Mouse (Mus musculus) layer of hippocampus, postnatal 10 days (tissue): Measurements from ENCODE around the gene Sync. TPM values are rescaled to one million over a fixed set of nuclear protein-coding genes. Genes with fewer than 3 reads are reported as not detected.

ENCODE experiments used
- DNase-seq, 2 experiments: peaks; one replicate each; pipeline ENCODE4 v3.0.0; 2021; ENCODE audit warnings: low spot score in 2 of 2
- total RNA-seq, 2 experiments: library from RNA; stranded (reverse); gene quantifications; 2 replicates each; pipeline ENCODE4 v1.2.3; 2021

Sync gene
- total RNA-seq, 2 experiments from 2014 or later: 1.6 to 1.7 TPM

GRCm38 (mm10) chr4:129303401-129303800 is 16.0 kb downstream of the Sync start:
- DNase-seq: no peak

DNA sequence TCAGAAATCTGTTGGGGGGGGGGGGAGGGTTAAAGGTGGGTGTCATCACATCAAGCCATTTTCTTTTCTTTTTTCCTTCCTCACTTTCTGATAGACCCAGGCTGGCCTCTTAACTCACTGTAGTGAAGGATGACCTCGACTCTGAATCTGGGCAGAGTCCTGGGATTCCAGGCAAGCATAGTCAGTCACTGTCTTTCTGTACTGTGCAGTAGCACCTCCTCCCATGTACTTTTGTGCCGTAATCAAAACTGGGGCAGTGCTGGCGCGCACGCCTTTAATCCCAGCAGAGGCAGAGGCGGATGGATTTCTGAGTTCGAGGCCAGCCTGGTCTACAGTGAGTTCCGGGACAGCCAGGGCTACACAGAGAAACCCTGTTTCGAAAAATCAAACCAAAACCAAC is 16.4 kb downstream of the Sync start:
- no peak for DNase-seq

DNA sequence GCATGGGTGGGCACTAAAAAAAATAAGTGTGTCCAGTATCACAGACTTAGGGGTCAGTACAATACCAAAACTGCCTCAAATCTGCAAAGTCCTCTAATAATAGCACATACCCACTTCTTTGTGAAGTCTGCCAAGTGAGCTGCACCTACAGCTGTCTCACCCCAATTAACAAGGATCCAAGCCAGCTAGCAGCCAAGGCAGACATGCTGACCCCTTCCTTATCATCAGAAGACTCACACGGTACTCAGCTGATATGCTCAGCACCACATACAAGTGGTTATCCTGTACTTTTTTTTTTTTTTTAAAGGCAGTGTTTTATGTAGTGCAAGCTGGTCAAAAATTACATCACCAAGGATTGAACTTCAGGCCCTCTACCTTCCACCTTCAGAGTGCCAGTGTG is 16.9 kb downstream of the Sync start:
- DNase-seq: no peak

GRCm38 (mm10) chr4:129307936-129308335 is 20.5 kb downstream of the Sync start:
- DNase-seq: no peak

DNA sequence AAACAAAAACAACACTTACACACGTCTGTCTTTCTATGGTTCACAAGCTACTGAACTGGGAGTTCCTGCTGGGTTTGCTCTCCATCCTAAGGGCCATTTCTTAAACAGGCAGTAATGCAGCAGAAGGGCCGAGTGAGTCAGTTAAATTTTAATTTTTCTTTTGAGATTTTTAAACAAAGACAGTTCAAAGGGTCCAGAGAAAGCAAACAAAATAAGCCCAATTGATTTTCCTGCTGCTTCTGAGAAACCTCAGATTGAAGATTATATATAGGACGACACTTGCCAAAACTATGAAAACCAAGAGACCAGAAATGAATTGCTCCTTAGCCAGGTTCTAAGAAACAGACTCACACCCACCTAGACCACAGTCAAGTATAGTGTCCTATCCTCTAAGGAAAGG is 26.5 kb downstream of the Sync start:
- DNase-seq: no peak

- no peak for DNase-seq
Measured at GRCm38 (mm10) chr4:129320876-129321275, 33.5 kb downstream of the Sync start.

GRCm38 (mm10) chr4:129322042-129322441 is 34.6 kb downstream of the Sync start:
- no peak for DNase-seq

DNA sequence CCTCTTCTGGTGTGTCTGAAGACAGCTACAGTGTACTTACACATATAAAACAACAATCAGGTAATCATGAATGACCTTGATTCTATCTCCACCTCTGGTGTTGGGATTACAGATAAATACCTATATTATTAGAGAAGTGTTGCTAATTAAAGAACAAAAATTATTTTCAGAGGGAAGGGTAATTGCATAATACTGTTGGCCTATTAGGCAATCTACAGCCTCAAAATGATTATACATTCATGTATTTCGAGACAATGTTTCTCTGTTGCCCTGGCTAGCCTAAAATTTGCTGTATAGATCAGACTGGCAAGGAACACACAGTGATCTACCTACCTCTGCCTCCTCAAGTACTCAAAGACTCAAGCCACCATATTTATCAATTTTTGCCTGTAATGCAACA is 36.1 kb downstream of the Sync start:
- DNase-seq: no peak

DNA sequence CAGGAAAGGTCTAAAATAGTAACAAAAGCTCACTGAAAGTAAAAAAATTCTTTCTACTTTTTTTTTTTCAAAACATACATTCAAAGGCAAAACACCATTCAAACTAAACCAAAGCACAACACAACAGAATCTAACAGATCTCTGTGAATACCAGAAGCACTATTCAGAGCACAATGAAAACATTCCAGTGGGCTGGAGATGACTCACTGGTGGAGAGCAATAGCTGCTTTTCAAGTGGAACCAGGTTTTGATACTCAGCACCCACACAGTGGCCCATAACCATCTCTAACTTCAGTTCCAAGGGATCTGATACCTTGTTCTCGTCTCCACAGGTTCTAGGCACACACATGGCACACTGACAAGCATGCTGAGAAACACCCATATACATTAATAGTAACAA is 37.3 kb downstream of the Sync start:
- DNase-seq: no peak

GRCm38 (mm10) chr4:129326191-129326590 is 38.8 kb downstream of the Sync start:
- no peak for DNase-seq

GRCm38 (mm10) chr4:129332846-129333245 is 45.4 kb downstream of the Sync start:
- no peak for DNase-seq

- DNase-seq: no peak
Measured at GRCm38 (mm10) chr4:129334677-129335215, 47.3 kb downstream of the Sync start.

DNA sequence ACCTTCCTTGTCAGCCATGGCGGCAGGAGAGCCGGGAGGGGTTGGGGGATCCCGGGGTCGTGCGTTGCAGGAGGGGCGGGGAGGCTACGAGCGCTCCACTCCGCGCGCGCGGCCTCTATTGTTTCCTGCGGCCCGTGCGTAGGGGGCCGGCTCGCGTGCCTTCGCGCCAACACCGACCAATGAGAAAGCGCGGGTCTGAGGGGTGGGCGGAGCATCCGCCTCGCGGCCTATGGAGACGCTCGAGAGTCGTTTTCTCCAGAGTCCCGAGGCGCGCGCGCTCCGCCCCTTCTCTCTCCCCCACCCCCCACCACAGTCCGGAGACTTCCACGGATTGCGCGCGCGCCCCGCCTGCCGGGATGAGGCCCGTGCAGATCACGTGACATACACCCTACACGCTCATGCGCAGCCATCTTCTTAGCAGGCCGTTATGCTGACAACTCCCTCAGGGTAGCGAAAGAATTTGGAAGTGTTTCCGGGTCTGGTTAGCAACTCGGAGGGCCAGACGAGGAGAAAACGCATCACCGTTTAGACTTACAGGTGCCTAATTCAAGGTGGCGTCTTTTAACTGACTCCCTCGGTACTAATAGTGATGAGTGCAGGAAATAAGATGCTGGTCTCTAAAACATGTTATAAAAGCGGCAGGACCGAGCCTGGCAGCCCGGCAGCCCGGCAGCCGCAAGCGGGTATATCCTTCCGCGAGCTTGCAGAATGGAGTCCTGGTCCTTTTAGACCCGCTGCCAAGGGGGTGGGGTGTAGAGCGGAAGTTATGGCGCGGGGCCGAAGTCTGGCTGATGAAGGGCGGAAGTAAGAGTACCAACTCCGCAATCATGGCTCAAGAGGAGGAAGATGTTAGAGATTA is 48.0 kb downstream of the Sync start, which contains the start of the genes Rbbp4 and Zbtb8os:
Gene Rbbp4, minus strand, starts transcription at position 155 of the 859 bp plus-strand sequence.
Gene Zbtb8os, plus strand, starts transcription at position 480 of the 859 bp plus-strand sequence.
- peak; percentile 94 to 96 for DNase-seq

DNA sequence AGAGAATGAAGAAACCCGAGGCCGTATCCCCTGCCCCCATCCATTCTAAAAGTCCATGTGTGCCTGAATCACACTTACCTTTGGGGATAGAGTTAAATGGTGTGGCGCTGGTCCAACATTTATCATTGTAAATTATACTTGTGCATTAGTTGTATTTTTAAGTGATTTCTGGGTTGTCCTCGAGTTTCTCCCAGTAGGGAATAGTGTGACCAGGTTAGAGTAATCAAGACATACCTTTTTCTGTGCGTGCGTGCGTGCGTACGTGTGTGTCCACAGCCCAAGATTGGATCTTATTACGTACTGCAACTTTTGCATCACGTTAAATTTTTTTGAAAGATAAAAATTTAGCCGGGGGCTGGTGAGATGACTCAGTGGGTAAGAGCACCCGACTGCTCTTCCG is 48.9 kb downstream of the Sync start:
- DNase-seq: no peak

DNA sequence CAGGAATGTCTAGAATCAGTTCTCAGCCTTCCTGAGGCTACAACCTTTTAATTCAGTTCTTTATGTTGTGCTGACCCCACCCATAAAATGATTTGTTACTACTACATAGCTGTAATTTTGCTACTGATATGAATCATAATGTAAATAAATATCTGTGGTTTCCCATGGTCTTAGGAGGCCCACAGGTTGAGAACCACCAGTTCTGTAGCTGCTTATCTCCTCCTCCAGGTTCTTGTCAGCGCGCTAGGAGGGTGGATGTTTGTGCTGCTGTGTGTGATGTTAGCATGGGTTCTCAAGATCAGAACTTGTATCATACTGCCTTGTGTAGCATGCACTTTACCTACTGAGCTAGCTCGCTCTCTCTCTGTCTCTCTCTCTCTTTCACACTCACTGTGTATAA is 52.3 kb downstream of the Sync start:
- DNase-seq: no peak

DNA sequence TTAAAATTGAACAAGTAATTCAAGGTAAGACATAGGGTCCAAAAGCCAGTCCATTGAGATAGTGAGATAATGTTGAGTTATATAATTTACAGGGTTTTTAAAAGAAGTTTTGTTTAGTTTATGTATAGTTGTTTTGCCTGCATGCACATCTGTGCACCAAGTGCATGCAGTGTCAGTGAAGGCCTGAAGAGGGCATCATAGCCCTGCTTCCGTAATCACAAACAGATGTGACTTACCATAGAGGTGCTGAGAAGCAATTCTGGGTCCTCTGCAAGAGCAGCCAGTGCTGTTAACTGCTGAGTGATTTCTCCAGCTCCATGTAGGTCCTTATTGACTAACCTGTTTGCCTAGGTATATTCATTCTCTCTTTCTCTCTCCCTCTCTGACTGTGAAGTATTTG is 54.5 kb downstream of the Sync start:
- DNase-seq: no peak

- no peak for DNase-seq
Measured at GRCm38 (mm10) chr4:129342705-129343104, 55.3 kb downstream of the Sync start.

GRCm38 (mm10) chr4:129346481-129347154 is 59.2 kb downstream of the Sync start:
- peak; percentile 12 to 30 for DNase-seq

DNA sequence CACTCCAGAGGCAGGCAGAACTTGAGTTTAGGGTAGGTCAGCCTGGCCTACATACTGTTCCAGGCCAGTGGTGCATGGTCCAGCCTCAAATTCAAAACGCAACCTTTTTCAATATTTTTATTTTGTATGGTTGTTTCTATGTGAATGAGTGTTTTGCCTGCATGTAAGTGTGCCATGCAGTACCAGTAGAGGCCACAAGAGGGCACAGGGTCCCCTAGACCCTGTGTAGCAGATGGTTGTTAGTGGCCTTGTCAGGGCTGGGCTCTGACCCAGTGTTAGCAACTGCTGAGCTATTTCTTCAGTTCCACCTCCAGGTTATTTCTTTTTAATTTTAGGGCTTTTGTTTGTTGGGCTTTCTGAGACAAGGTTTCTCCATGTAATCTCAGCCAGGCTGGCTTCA is 63.2 kb downstream of the Sync start:
- peak; percentile 75 to 77 for DNase-seq

- DNase-seq: peak; percentile 13 to 31
Measured at GRCm38 (mm10) chr4:129351111-129351510, 63.7 kb downstream of the Sync start.

DNA sequence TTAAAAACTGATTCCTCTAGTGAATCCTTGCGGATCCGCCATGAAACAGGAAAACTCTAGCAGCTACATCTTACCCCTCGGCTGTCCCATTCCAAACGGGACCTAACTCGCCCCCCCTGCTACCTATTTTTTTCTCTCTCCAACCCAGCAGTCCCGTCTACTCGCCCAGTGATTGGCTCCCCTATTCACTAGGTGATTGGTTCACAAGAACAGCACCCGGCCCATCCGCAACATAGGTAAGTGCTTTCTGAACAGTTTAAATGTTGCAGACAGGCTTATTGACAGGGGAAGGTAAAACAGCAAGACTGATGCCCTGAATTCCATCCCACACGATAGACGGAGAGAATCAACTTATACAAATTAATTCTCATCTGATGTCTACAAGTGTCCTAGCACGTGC is 65.8 kb downstream of the Sync start:
- DNase-seq: no peak

- DNase-seq: no peak
Measured at GRCm38 (mm10) chr4:129354236-129354635, 66.8 kb downstream of the Sync start.
